Mouse (Mus musculus) megakaryocyte-erythroid progenitor cell, adult 5-6 weeks (primary cell): Measurements from ENCODE around the gene Arnt2. TPM values are rescaled to one million over a fixed set of nuclear protein-coding genes. Genes with fewer than 3 reads are reported as not detected.

ENCODE experiments used
- ATAC-seq: replicated peaks from 2 replicates; pipeline ENCODE4 v1.8.0; 2016; ENCODE audit warnings: mild to moderate bottlenecking, inconsistent platforms; ENCODE audit not compliant: severe bottlenecking, poor library complexity, low FRiP score, low TSS enrichment
- total RNA-seq, 2 experiments: library from RNA; stranded (forward) in 1 of 2; stranded (reverse) in 1 of 2; fragments of 200-1000, 215-1000 nt in 1 of 2; fragments of >200 nt in 1 of 2; fragmentation: Nextera tagmentation in 1 of 2; gene quantifications; 2 replicates each; pipeline ENCODE4 v1.2.3; 2014 to 2017

The Arnt2 gene
- total RNA-seq, 2 experiments from 2014 or later, result not detected

GRCm38 (mm10) chr7:84311624-84312023 is 98.4 kb downstream of the Arnt2 start:
- ATAC-seq, result no peak

GRCm38 (mm10) chr7:84310909-84311311 is 99.1 kb downstream of the Arnt2 start:
- no peak for ATAC-seq

- ATAC-seq, result no peak
Observed at GRCm38 (mm10) chr7:84307329-84307925, 102.5 kb downstream of the Arnt2 start.

- no peak for ATAC-seq
Observed at GRCm38 (mm10) chr7:84300261-84300660, 109.7 kb downstream of the Arnt2 start.

- no peak for ATAC-seq
Observed at GRCm38 (mm10) chr7:84299601-84300000, 110.4 kb downstream of the Arnt2 start.

GRCm38 (mm10) chr7:84293054-84293453 is 116.9 kb downstream of the Arnt2 start:
- no peak for ATAC-seq

GRCm38 (mm10) chr7:84287226-84287587 is 122.8 kb downstream of the Arnt2 start:
- ATAC-seq, result no peak

- no peak for ATAC-seq
Observed at GRCm38 (mm10) chr7:84286526-84287225, 123.3 kb downstream of the Arnt2 start.

- no peak for ATAC-seq
Observed at GRCm38 (mm10) chr7:84285790-84286189, 124.2 kb downstream of the Arnt2 start.

GRCm38 (mm10) chr7:84284974-84285373 is 125.0 kb downstream of the Arnt2 start:
- ATAC-seq, result no peak

GRCm38 (mm10) chr7:84282231-84282630 is 127.7 kb downstream of the Arnt2 start:
- ATAC-seq, result no peak

- ATAC-seq, result no peak
Observed at GRCm38 (mm10) chr7:84279231-84279630, 130.7 kb downstream of the Arnt2 start.

- ATAC-seq, result no peak
Observed at GRCm38 (mm10) chr7:84275312-84275711, 134.7 kb downstream of the Arnt2 start.

- ATAC-seq, result no peak
Observed at GRCm38 (mm10) chr7:84273930-84274329, 136.0 kb downstream of the Arnt2 start.

GRCm38 (mm10) chr7:84272206-84272818 is 137.7 kb downstream of the Arnt2 start:
- peak; percentile 88 for ATAC-seq

- ATAC-seq, result no peak
Observed at GRCm38 (mm10) chr7:84271429-84271828, 138.5 kb downstream of the Arnt2 start.

GRCm38 (mm10) chr7:84263466-84263865 is 146.5 kb downstream of the Arnt2 start:
- ATAC-seq, result no peak

- ATAC-seq, result no peak
Observed at GRCm38 (mm10) chr7:84261341-84261740, 148.6 kb downstream of the Arnt2 start.

GRCm38 (mm10) chr7:84260401-84260800 is 149.6 kb downstream of the Arnt2 start:
- ATAC-seq, result no peak

GRCm38 (mm10) chr7:84259309-84259985 is 150.5 kb downstream of the Arnt2 start:
- no peak for ATAC-seq
